Mouse (Mus musculus) liver, adult 2 months (tissue): ENCODE measurements around the gene Rnf141.

Experiments
- CTCF ChIP-seq: fragments of 200-500 bp; IDR thresholded peaks from 2 replicates; pipeline ENCODE4 v1.5.1; 2011; ENCODE audit warnings: low read depth, low read length, control low read depth
- POLR2A ChIP-seq: fragments of 200-500 bp; IDR thresholded peaks from 2 replicates; pipeline ENCODE4 v1.6.1; 2011; ENCODE audit warnings: low read length, control low read depth; ENCODE audit not compliant: insufficient read depth; ENCODE audit errors: extremely low read depth

- no peak for TF ChIP-seq POLR2A
- no peak for TF ChIP-seq CTCF
Measured at GRCm38 (mm10) chr7:110821068-110821467, 23.2 kb downstream of the Rnf141 start.
